Mouse (Mus musculus) WW6 (cell line): ENCODE measurements around the gene Tut1.

Source experiments
- DNase-seq: peaks from one replicate; pipeline ENCODE4 v3.0.0-alpha.2; 2013; ENCODE audit warnings: low read depth, low spot score

Gene Tut1

GRCm38 (mm10) chr19:8953135-8954039 lies at the start of gene Tut1:
TSS of gene Tut1 (plus strand) at chr19:8953847.
- DNase-seq: peak; percentile 94

GRCm38 (mm10) chr19:8908531-8908930 lies 45.1 kb upstream of the Tut1 start:
- no peak for DNase-seq

GRCm38 (mm10) chr19:8911810-8912209 lies 41.8 kb upstream of the Tut1 start:
- DNase-seq: no peak

- DNase-seq: no peak
These were observed 39.4 kb upstream of the Tut1 start for GRCm38 (mm10) chr19:8914212-8914611.

- no peak for DNase-seq
These were observed 34.6 kb upstream of the Tut1 start for GRCm38 (mm10) chr19:8919000-8919399.

- DNase-seq: no peak
These were observed 34.0 kb upstream of the Tut1 start for GRCm38 (mm10) chr19:8919684-8920072.

GRCm38 (mm10) chr19:8920073-8920736 lies 33.4 kb upstream of the Tut1 start, which contains the start of gene B3gat3:
TSS of gene B3gat3 (plus strand) at chr19:8920374.
- DNase-seq: no peak

- no peak for DNase-seq
These were observed 32.8 kb upstream of the Tut1 start for GRCm38 (mm10) chr19:8920836-8921291.

GRCm38 (mm10) chr19:8921741-8922140 lies 31.9 kb upstream of the Tut1 start:
- DNase-seq: no peak

GRCm38 (mm10) chr19:8926766-8927165 lies 26.9 kb upstream of the Tut1 start:
- no peak for DNase-seq

- no peak for DNase-seq
These were observed 25.6 kb upstream of the Tut1 start for GRCm38 (mm10) chr19:8927891-8928525.

GRCm38 (mm10) chr19:8928689-8929223 lies 24.9 kb upstream of the Tut1 start:
- no peak for DNase-seq

- DNase-seq: no peak
These were observed 24.2 kb upstream of the Tut1 start, which contains the start of the genes Rom1 and Eml3 for GRCm38 (mm10) chr19:8929224-8930088. TSS of gene Rom1 (minus strand) at chr19:8929356. TSS of gene Eml3 (plus strand) at chr19:8929552.

GRCm38 (mm10) chr19:8930117-8930516 lies 23.5 kb upstream of the Tut1 start:
- DNase-seq: no peak

GRCm38 (mm10) chr19:8930771-8931170 lies 22.9 kb upstream of the Tut1 start:
- no peak for DNase-seq

- no peak for DNase-seq
These were observed 16.9 kb upstream of the Tut1 start for GRCm38 (mm10) chr19:8936736-8937135.

GRCm38 (mm10) chr19:8940526-8941133 lies 13.0 kb upstream of the Tut1 start:
- no peak for DNase-seq

- no peak for DNase-seq
These were observed 12.5 kb upstream of the Tut1 start for GRCm38 (mm10) chr19:8941136-8941514.

- DNase-seq: peak; percentile 89
These were observed 12.0 kb upstream of the Tut1 start, which contains the start of gene Mta2 for GRCm38 (mm10) chr19:8941515-8942217. TSS of gene Mta2 (plus strand) at chr19:8941875.
